Mouse (Mus musculus) embryonic facial prominence, embryonic 14.5 days (tissue): Measurements from ENCODE around the gene Ceacam9. TPM values are rescaled to one million over a fixed set of nuclear protein-coding genes. Genes with fewer than 3 reads are reported as not detected.
A peak's percentile ranks its signal among the peaks of the same experiment; 100 is the strongest.
"Not testable (repeated sequence)": the region's sequence is repeated elsewhere in the genome, so short reads cannot be mapped to it uniquely, and the experiment has no call there.

Source experiments
- ATAC-seq: fragments of 200-750 bp; cut with Nextera tagmentation; 2 replicates; pipeline ENCODE4 v1.8.0; 2017; ENCODE audit warnings: low read depth, moderate number of reproducible peaks, moderate TSS enrichment
- DNase-seq: peaks from one replicate; pipeline ENCODE4 v3.0.0-alpha.2; 2015; ENCODE audit warnings: low spot score
- H3K27ac ChIP-seq: fragments of 300-500 bp; sonication (generic); replicated peaks from 2 replicates; pipeline ENCODE4 v1.5.1; 2014; ENCODE audit warnings: low read depth, mild to moderate bottlenecking, low read length, moderate library complexity
- H3K27me3 ChIP-seq: fragments of 300-500 bp; sonication (generic); replicated peaks from 2 replicates; pipeline ENCODE4 v1.6.1; 2014; ENCODE audit warnings: low read length; ENCODE audit not compliant: control insufficient read depth, insufficient read depth
- H3K36me3 ChIP-seq: fragments of 300-500 bp; sonication (generic); 2 replicates; pipeline ENCODE4 v1.6.1; 2014; ENCODE audit warnings: low read length, mixed read lengths; ENCODE audit not compliant: control insufficient read depth, insufficient read depth
- H3K4me1 ChIP-seq: fragments of 300-500 bp; sonication (generic); 2 replicates; pipeline ENCODE4 v1.6.1; 2014; ENCODE audit warnings: antibody characterized with exemption, low read length; ENCODE audit not compliant: control insufficient read depth, insufficient read depth
- H3K4me2 ChIP-seq: fragments of 300-500 bp; sonication (generic); 2 replicates; pipeline ENCODE4 v1.6.1; 2014; ENCODE audit warnings: low read depth, mild to moderate bottlenecking, low read length, moderate library complexity, mixed read lengths
- H3K4me3 ChIP-seq: fragments of 300-500 bp; sonication (generic); 2 replicates; pipeline ENCODE4 v1.5.1; 2014; ENCODE audit warnings: low read depth, mild to moderate bottlenecking, low read length
- H3K9ac ChIP-seq: fragments of 300-500 bp; sonication (generic); 2 replicates; pipeline ENCODE4 v1.6.1; 2014; ENCODE audit warnings: low read depth, mild to moderate bottlenecking, low read length, moderate library complexity, mixed read lengths
- H3K9me3 ChIP-seq: fragments of 300-500 bp; sonication (generic); 2 replicates; pipeline ENCODE4 v1.6.1; 2016; ENCODE audit warnings: low read length; ENCODE audit not compliant: control insufficient read depth
- WGBS: fragments of 180-500 bp; shearing (Covaris S2); extraction: QIAGEN DNeasy Blood & Tissue Kit; methylation state at CpG from one replicate; pipeline ENCODE4 v1.1.7; 2014; 5-methylcytosine and 5-hydroxymethylcytosine counted together
- polyA plus RNA-seq: library from polyadenylated mRNA; unstranded; fragments of >200 nt; fragmentation: Nextera tagmentation; extraction: Ambion mirVana; gene quantifications from 2 replicates; pipeline ENCODE4 v1.2.1, GENCODE M21; 2014

The Ceacam9 gene
- polyA plus RNA-seq, 1 experiment from 2014 or later = not detected

DNA sequence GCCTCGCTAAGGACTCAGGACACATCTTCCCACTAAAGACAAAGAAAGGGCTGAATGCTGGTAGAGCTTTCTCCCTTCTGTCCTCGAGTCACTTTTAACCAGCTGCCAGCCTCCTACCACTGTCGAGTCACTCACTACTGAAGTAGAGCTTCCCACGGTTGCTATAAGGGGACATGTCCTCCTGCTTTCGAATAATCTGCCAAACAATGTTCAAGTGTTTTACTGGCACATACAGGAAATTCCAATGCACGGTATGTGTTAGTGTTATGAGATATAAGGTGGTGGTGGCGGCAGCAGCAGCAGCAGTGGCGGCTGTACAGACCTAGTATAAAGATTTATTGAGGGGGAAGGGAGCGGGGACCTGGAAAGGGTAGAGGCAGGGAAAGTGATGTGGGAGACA lies 15.3 kb upstream of the Ceacam9 start:
- H3K9ac ChIP-seq = no peak overlapping the region
- DNase-seq = peak; percentile 24
- H3K9me3 ChIP-seq = no peaks in the 10 kb centered on the region
- no peak overlapping the region for H3K27ac ChIP-seq
- no peak overlapping the region for H3K4me2 ChIP-seq
- H3K4me3 ChIP-seq = no peak overlapping the region
- no peaks in the 10 kb centered on the region for H3K27me3 ChIP-seq
- 36% methylated on average over 9 of the region's 9 CpGs for WGBS
- H3K4me1 ChIP-seq = no peaks in the 10 kb centered on the region
- H3K36me3 ChIP-seq = no peaks in the 10 kb centered on the region
- ATAC-seq = no peak

DNA sequence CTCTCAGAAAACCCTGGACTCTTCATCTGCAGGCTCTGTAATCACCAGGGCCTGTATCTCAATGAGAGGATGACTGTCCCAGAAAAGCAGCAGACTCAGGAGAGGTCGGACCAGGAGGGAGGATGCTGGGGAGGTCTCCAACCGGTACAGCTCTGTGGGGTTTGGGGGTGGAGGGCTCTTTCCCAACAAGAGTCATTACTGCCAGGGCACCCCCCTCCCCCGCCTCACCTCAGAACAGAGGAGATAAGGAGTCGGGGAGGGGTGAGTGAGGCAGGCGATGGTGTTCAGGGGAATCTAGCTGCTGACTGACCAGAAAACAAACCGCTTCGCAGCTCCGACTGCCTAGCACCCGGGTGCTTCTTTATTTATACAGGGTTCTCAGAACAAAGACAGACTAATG lies 13.5 kb upstream of the Ceacam9 start:
- no peaks in the 10 kb centered on the region for H3K4me1 ChIP-seq
- H3K4me3 ChIP-seq = no peak overlapping the region
- no peak for ATAC-seq
- H3K4me2 ChIP-seq = no peak overlapping the region
- no peaks in the 10 kb centered on the region for H3K9me3 ChIP-seq
- no peak overlapping the region for H3K27ac ChIP-seq
- H3K36me3 ChIP-seq = no peaks in the 10 kb centered on the region
- H3K27me3 ChIP-seq = no peaks in the 10 kb centered on the region
- no peak overlapping the region for H3K9ac ChIP-seq
- WGBS = 30% methylated on average over 9 of the region's 9 CpGs
- DNase-seq = no peak

DNA sequence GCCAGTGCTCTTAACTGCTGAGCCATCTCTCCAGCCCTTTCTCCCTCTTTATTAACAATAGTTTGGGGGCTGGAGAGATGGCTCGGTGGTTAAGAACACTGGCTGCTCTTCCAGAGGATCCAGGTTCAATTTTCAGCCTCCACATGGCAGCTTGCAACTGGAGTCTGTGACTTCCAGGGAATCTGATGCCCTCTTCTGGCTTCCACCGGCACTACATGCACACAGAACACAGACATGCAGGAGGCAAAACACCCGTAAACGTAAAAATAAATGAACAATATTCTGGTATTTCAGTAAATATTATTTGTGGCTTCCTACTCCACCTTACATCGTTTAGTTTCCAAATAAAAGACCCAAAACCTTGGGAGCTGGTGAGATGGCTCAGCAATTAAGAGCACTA lies 11.1 kb upstream of the Ceacam9 start:
- Histone ChIP-seq H3K9me3 (no peaks in the 10 kb centered on the region), H3K9ac (no peak overlapping the region), H3K4me3 (no peak overlapping the region), H3K4me1 (no peaks in the 10 kb centered on the region), H3K27me3 (no peaks in the 10 kb centered on the region), H3K27ac (no peak overlapping the region), H3K36me3 (no peaks in the 10 kb centered on the region), H3K4me2 (no peak overlapping the region)
- ATAC-seq (no peak), DNase-seq (no peak)
- WGBS = 72% methylated on average over 5 of the region's 5 CpGs

DNA sequence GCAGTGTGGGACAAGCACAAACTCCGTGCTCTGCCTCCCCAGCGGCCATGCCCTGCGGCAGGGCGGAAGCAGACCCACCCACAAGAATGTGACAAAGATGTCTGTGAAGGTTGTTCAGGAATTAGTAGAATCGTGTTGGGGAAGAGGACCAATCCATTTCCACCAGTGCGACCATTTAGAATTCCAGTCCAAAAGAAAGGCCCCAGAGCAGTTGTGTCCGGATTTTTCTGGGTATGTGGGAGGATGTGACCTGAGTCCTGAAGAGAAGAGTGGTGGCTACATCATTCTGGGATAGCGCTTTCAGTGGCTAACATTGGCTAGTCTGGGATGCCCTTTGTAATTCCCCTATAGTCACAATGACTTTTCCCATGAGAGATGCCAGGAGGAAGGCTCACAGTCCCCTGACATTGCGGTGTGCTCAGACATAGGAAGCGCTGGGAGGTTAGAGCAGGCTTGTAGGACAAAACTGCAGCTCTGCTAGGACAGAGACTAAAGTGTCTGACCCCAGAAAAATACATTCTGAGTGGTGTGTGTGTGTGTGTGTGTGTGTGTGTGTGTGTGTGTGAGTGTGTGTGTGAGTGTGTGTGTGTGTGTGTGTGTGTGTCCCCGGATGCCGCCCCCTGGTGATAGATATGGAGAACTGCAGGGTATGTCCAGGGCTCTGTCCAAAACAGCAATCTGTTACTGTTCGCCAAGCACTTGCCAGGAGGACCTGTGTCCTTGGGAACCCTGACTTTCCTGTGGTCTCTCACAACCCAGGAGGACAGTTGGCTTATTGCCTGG lies 8.9 kb upstream of the Ceacam9 start:
- H3K4me1 ChIP-seq = no peaks in the 10 kb centered on the region
- H3K27ac ChIP-seq = no peak overlapping the region
- no peak overlapping the region for H3K4me3 ChIP-seq
- no peaks in the 10 kb centered on the region for H3K27me3 ChIP-seq
- no peak for DNase-seq
- H3K4me2 ChIP-seq = no peak overlapping the region
- H3K9me3 ChIP-seq = no peaks in the 10 kb centered on the region
- WGBS = 76% methylated on average over 12 of the region's 13 CpGs
- no peaks in the 10 kb centered on the region for H3K36me3 ChIP-seq
- no peak overlapping the region for H3K9ac ChIP-seq
- no peak for ATAC-seq

DNA sequence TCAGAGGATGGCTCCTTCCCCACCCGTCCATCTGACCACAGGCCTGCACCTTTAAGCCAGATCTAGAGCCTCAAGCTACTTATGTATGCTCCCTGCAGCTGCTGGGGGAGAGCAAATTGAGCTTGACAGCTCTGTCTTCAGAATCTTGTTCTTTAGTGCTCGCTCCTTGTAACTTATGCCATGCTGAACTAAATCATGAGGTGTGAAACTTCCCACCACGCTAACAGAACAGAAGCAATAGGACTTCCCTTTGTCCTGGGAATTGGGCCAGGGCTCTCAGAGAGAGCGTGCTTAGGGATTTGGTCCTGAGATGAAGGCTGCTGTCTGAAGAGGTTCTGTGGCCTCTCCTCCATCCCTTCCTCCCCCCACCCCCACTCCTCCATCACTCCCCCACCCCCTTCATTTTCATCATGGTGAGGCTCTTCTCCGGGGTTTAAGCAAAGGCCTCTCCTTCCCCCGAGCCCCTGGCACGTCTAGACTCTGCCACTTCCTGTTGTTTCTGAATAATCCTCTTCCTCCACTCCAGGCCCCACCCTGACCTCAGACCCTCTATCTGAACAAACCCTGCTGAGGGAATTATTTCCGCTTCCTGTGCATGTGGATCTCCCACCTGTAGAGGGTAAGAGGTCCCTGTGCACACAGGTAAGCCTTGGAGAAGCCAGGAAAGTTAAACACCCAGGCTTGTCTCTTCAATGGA lies 5.1 kb upstream of the Ceacam9 start:
- 37% methylated on average over 8 of the region's 8 CpGs for WGBS
- not testable (repeated sequence) for H3K27ac ChIP-seq, H3K9me3 ChIP-seq

DNA sequence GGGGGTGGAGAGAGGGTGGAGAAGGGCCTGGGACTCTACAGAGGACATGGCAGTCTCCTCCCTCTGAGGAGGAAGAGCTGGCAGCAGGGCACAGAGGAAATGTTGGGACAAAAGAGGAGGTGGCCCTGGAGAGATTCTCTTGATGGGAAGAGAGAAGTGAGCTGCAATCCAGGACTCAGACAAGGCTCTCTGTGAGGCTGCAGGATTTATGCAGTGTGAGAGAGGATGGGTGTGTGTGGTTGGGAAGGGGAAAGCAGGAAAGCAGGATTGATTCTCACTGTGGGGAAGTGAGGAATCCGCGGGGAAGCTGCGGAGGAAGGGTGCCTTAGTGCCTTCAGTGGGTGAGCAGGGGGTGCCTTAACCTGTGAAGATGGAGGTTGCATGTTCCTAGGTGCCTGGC lies 761 bp downstream of the Ceacam9 start:
- H3K4me3 ChIP-seq, H3K27ac ChIP-seq, H3K4me2 ChIP-seq, H3K4me1 ChIP-seq, H3K27me3 ChIP-seq, DNase-seq, ATAC-seq, H3K9ac ChIP-seq, H3K36me3 ChIP-seq, H3K9me3 ChIP-seq: not testable (repeated sequence)
- WGBS = 52% methylated on average over 3 of the region's 3 CpGs

More for the DNA sequence above, 5.1 kb upstream of the Ceacam9 start:
- not testable (repeated sequence) for DNase-seq, H3K27me3 ChIP-seq, H3K4me3 ChIP-seq, H3K4me1 ChIP-seq, H3K4me2 ChIP-seq, H3K9ac ChIP-seq, H3K36me3 ChIP-seq, ATAC-seq

DNA sequence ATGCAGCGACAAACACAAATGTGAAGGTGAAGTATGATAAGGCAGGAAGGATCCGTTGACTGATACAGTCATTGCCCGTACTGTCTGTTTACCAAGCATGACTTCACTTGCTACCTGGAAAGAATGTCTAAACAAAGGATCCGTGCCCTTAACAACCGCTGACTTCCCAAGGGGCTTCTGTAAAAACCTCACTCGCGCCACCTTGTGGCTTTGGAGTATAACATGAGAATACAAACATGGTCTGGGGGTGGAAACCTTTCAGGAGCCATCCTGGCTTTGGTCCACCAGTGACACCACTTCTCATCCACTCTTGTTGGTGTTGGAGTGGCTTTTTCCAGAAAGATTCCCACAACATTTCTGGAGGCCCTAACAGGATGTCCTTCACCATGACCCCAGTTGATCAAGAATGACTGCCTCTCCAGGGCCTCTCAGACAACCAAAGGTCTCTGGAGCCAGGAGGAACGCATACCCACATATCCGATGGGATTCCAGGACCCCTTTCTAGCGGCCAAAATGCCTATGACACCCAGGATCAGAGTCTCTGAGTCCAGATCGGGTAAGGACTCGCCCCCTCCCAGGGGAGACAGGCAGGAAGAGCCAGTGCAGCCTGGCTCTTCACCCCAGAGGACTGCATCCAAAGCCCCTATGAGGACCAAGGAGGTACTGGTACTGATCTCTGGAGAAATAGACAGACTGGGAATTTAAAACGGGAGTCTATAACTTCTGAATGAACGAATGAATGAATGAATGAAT lies 7.0 kb downstream of the Ceacam9 start:
- Histone ChIP-seq H3K27me3 (no peaks in the 10 kb centered on the region), H3K4me3 (0 out of 2 replicates have a peak overlapping the region, but pooled peaks have one; percentile 7), H3K4me1 (peaks cover 4% of the 10 kb centered on the region; the same call in 1 of the 2 replicates), H3K9ac (no peak overlapping the region), H3K36me3 (no peaks in the 10 kb centered on the region), H3K27ac (no peak overlapping the region), H3K9me3 (no peaks in the 10 kb centered on the region), H3K4me2 (peak overlapping the region; percentile 23)
- 27% methylated on average over 14 of the region's 14 CpGs for WGBS
- ATAC-seq (peak; percentile 44), DNase-seq (peak; percentile 88)

DNA sequence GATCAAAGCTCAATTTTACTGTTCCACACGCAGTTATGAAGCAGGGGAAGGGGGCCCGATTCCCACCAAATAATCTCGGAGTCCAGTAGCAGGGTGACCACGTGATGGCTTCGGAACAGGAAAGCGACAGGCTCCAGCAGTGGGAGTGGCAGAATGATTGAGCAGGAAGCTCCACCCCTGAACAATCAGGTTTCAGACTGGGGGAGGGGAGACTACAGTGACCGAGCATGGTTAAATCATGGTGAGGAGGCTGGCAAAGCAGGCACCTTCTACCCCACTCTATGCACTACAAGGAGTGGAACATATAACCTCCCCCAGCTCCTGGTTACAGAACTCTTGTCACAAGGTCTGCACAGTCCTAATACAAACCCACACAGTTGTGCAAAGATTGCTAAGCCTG lies 7.8 kb downstream of the Ceacam9 start:
- peak; percentile 46 for ATAC-seq
- peak overlapping the region; percentile 23 for H3K4me2 ChIP-seq
- WGBS = 2% methylated on average over 7 of the region's 7 CpGs

More for the DNA sequence above, 7.8 kb downstream of the Ceacam9 start:
- not testable (repeated sequence) for H3K9ac ChIP-seq, H3K9me3 ChIP-seq, H3K27ac ChIP-seq, H3K4me1 ChIP-seq, H3K36me3 ChIP-seq, H3K4me3 ChIP-seq, H3K27me3 ChIP-seq
- DNase-seq = peak; percentile 65
